Mouse (Mus musculus) heart, embryonic 11.5 days (tissue): ENCODE measurements around the gene Clcn3. TPM values are rescaled to one million over a fixed set of nuclear protein-coding genes. Genes with fewer than 3 reads are reported as not detected.

Experiments used
- ATAC-seq: fragments of 200-750 bp; cut with Nextera tagmentation; replicated peaks from 2 replicates; pipeline ENCODE4 v1.8.0; 2017; ENCODE audit warnings: moderate library complexity; ENCODE audit not compliant: insufficient number of reproducible peaks, low FRiP score, low TSS enrichment
- H3K27ac ChIP-seq: fragments of 300-500 bp; sonication (generic); 2 replicates; pipeline ENCODE4 v1.5.1; 2014; ENCODE audit warnings: mild to moderate bottlenecking, low read depth, low read length
- H3K27me3 ChIP-seq: fragments of 300-500 bp; sonication (generic); 2 replicates; pipeline ENCODE4 v1.6.1; 2014; ENCODE audit warnings: mild to moderate bottlenecking, low read length, mixed read lengths; ENCODE audit not compliant: control insufficient read depth, insufficient read depth
- H3K36me3 ChIP-seq: fragments of 300-500 bp; sonication (generic); 2 replicates; pipeline ENCODE4 v1.6.1; 2014; ENCODE audit warnings: mild to moderate bottlenecking, low read length, moderate library complexity, mixed read lengths; ENCODE audit not compliant: control insufficient read depth, insufficient read depth
- H3K4me1 ChIP-seq: fragments of 300-500 bp; sonication (generic); 2 replicates; pipeline ENCODE4 v1.6.1; 2014; ENCODE audit warnings: low read length; ENCODE audit not compliant: control insufficient read depth, insufficient read depth
- H3K4me2 ChIP-seq: fragments of 300-500 bp; sonication (generic); 2 replicates; pipeline ENCODE4 v1.6.1; 2014; ENCODE audit warnings: mild to moderate bottlenecking, moderate library complexity
- H3K4me3 ChIP-seq: fragments of 300-500 bp; sonication (generic); 2 replicates; pipeline ENCODE4 v1.5.1; 2014; ENCODE audit warnings: low read depth, low read length
- H3K9ac ChIP-seq: fragments of 300-500 bp; sonication (generic); 2 replicates; pipeline ENCODE4 v1.6.1; 2014; ENCODE audit warnings: mild to moderate bottlenecking, low read depth, low read length, moderate library complexity
- H3K9me3 ChIP-seq: fragments of 300-500 bp; sonication (generic); replicated peaks from 2 replicates; pipeline ENCODE4 v1.6.1; 2016; ENCODE audit warnings: low read length; ENCODE audit not compliant: control insufficient read depth
- WGBS: fragments of 180-500 bp; shearing (Covaris S2); extraction: QIAGEN DNeasy Blood & Tissue Kit; methylation state at CpG from one replicate; pipeline ENCODE4 v1.1.7; 2014; ENCODE audit not compliant: insufficient replicate concordance; 5-methylcytosine and 5-hydroxymethylcytosine counted together
- polyA plus RNA-seq: library from polyadenylated mRNA; unstranded; fragments of >200 nt; fragmentation: Nextera tagmentation; extraction: Ambion mirVana; gene quantifications from 2 replicates; pipeline ENCODE4 v1.2.1, GENCODE M21; 2014

The Clcn3 gene
- polyA plus RNA-seq, 1 experiment from 2014 or later: 24.4 TPM

DNA sequence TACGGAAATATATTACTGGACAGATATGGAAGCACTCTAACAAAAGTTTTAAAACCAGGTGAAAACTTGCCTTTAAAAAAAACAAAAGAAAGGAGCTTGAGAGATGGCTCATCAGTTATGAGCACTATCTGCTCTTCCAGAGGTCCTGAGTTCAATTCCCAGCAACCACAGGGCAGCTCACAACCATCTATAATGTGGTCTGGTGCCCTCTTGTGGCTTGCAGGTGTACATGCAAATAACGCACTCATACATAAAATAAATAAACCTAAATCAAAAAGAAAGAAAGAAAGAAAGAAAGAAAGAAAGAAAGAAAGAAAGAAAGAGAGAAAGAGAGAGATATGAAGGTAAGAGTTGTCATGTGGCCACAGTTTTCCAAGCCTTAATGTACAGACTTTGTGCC lies 40.2 kb downstream of the Clcn3 start:
- no peak overlapping the region for H3K4me2 ChIP-seq
- no peak for ATAC-seq
- H3K9me3 ChIP-seq: no peaks in the 10 kb centered on the region
- H3K36me3 ChIP-seq: no peaks in the 10 kb centered on the region
- no peak overlapping the region for H3K4me3 ChIP-seq
- H3K4me1 ChIP-seq: no peaks in the 10 kb centered on the region
- no peak overlapping the region for H3K27ac ChIP-seq
- no peak overlapping the region for H3K9ac ChIP-seq
- 95% methylated on average over 2 of the region's 2 CpGs for WGBS
- H3K27me3 ChIP-seq: no peaks in the 10 kb centered on the region

DNA sequence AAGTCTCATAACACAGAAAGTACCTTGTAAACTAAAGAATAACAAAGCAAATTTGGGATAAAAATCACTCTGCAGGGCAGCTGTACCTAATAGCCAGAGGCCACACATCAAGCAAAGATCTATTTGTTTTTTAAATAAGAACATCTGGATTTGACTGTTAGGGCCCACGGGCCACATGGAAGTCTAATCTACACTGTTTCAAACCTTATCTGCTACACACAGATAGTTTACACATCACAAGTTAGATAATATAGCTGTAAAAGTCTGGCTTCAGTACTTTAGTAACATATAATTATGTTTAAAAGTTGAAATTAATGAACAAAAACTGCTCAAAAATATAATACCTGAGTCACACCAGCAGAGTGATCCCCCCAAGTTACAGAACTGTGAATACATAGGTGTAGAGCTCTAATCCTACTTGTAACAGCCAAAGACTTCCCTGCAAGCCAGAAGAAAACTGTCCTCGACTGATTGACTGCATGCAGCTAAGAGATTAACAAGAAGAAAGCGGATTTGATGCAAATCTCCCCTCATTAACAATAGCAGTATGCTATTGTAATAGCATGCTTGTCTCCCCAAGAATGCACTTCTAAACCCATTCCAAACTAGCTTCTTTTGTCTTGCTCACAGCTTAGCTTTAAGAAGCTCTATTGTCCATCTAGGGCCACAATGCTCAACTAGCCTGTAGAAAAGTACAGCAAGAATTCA lies 44.2 kb downstream of the Clcn3 start:
- ATAC-seq: no peak
- 43% methylated on average over 3 of the region's 3 CpGs for WGBS
- no peaks in the 10 kb centered on the region for H3K27me3 ChIP-seq
- H3K36me3 ChIP-seq: no peaks in the 10 kb centered on the region; the same call in 1 of the 2 replicates
- H3K4me3 ChIP-seq: no peak overlapping the region
- no peaks in the 10 kb centered on the region for H3K9me3 ChIP-seq
- H3K4me1 ChIP-seq: no peaks in the 10 kb centered on the region
- H3K27ac ChIP-seq: no peak overlapping the region
- H3K9ac ChIP-seq: no peak overlapping the region
- no peak overlapping the region for H3K4me2 ChIP-seq

DNA sequence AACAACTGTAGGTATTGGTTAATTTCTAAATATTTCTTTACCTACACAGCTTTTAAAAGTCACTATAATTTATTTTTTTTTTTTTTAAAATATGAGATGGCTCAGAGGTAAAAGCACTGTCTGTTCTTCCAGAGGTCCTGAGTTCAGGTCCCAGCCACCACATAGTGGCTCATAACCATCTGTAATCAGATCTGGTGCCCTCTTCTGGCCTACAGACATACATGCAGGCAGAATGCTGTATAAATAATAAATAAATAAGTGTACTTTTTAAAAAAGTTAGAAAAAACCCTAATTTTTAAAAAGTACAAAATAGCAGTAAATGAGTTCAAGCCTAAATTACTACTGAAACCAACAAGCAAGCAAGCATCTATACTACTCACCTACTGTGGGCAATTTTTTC lies 49.5 kb downstream of the Clcn3 start:
- no peaks in the 10 kb centered on the region for H3K4me1 ChIP-seq
- no peak overlapping the region for H3K4me2 ChIP-seq
- no peak overlapping the region for H3K27ac ChIP-seq
- H3K36me3 ChIP-seq: no peaks in the 10 kb centered on the region; the same call in 1 of the 2 replicates
- no peak for ATAC-seq
- no peak overlapping the region for H3K9ac ChIP-seq
- H3K4me3 ChIP-seq: no peak overlapping the region
- H3K9me3 ChIP-seq: no peaks in the 10 kb centered on the region
- no peaks in the 10 kb centered on the region for H3K27me3 ChIP-seq

DNA sequence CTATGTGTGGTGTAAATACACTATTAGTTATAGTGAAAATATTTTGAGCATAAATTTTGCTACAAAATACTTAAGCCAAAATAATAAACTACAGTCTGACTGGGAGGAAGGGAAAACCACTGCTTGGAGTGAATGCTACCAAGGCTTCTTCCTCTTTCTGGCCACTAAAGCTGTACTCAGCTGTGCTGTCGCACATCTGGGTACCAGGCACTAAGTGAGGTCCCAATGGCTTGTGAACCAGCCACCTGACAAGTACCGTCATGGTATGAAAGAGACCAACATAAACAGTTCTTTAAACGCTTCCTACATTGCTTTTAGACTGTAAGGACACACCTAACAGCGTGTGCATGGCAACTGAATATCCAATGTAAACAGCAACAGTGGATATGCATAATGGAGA lies 62.9 kb downstream of the Clcn3 start:
- no peak overlapping the region for H3K4me3 ChIP-seq

DNA sequence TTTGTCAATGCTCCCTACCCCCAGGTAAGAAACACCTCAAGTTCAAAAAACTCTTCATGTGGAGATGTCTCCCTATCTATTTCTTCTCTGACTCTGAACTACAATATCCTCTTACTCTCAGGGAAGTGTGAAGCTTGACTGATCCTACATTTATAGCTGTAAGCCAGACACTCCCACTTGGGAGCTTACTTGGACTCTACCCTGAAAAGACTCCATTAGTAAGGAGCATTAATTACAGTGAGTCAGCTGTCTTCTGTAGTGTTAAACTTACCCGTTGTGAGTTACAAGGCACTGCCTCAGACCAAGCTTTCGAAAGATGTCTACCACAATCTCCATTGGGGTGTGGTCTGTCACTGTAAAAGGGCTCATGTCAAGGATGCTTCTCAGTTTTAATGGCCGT lies 64.0 kb downstream of the Clcn3 start:
- ATAC-seq: no peak
- Histone ChIP-seq H3K9ac (no peak overlapping the region), H3K4me1 (no peaks in the 10 kb centered on the region), H3K27ac (no peak overlapping the region), H3K4me2 (no peak overlapping the region), H3K27me3 (no peaks in the 10 kb centered on the region), H3K4me3 (no peak overlapping the region), H3K36me3 (no peaks in the 10 kb centered on the region), H3K9me3 (no peaks in the 10 kb centered on the region)
- 84% methylated on average over 3 of the region's 3 CpGs for WGBS

More for the DNA sequence above, 62.9 kb downstream of the Clcn3 start:
- Histone ChIP-seq H3K36me3 (no peaks in the 10 kb centered on the region), H3K27ac (no peak overlapping the region), H3K27me3 (no peaks in the 10 kb centered on the region), H3K4me2 (no peak overlapping the region), H3K9ac (no peak overlapping the region), H3K9me3 (no peaks in the 10 kb centered on the region), H3K4me1 (no peaks in the 10 kb centered on the region)
- no peak for ATAC-seq
- WGBS: 93% methylated on average over 4 of the region's 4 CpGs

DNA sequence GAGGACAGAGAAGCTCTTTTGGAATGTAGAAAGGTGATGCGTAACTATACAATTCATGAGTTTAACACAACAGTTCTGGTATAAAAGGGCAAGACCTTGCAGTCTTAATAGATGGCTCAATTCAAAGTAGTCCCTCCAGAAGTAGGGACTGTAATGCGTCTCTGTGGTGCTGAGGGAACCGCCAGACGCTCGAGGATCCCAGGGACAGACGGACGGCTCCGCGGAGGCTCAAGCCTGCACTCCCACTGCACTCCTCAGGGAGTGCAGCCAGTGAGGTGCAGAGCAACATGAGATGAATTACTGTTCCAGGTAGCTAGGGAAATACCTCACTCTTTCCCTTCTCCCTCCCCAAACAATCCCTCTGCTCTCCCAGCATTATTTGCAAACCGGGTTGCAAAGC lies 70.5 kb downstream of the Clcn3 start:
- Histone ChIP-seq H3K4me3 (no peak overlapping the region), H3K27ac (no peak overlapping the region), H3K4me1 (no peaks in the 10 kb centered on the region), H3K9ac (no peak overlapping the region), H3K9me3 (no peaks in the 10 kb centered on the region), H3K36me3 (no peaks in the 10 kb centered on the region), H3K27me3 (no peaks in the 10 kb centered on the region), H3K4me2 (no peak overlapping the region)
- no peak for ATAC-seq
- 59% methylated on average over 10 of the region's 10 CpGs for WGBS

DNA sequence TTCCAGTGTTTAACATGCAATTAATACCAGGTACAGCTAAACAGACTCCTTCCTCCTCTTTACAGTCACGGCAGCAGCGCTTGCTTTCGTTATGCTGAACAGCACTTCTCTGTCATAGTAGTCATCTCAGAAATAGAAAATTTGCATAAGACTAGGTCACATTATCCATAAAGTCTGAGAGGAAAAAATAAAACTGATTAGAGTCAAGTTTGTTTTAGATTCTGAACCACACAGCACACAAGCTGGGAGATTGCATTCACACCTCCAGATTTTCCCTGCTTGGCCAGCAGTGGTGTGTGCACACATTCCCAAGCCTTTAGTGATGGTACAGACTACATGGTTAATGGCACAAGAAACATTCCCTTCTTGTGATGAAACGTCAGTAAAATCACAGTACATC lies 71.0 kb downstream of the Clcn3 start:
- no peak overlapping the region for H3K9ac ChIP-seq
- 79% methylated on average over 4 of the region's 4 CpGs for WGBS
- no peaks in the 10 kb centered on the region for H3K27me3 ChIP-seq
- no peaks in the 10 kb centered on the region for H3K36me3 ChIP-seq
- H3K9me3 ChIP-seq: no peaks in the 10 kb centered on the region
- no peak overlapping the region for H3K27ac ChIP-seq
- ATAC-seq: no peak
- no peak overlapping the region for H3K4me2 ChIP-seq
- H3K4me3 ChIP-seq: no peak overlapping the region
- H3K4me1 ChIP-seq: no peaks in the 10 kb centered on the region

DNA sequence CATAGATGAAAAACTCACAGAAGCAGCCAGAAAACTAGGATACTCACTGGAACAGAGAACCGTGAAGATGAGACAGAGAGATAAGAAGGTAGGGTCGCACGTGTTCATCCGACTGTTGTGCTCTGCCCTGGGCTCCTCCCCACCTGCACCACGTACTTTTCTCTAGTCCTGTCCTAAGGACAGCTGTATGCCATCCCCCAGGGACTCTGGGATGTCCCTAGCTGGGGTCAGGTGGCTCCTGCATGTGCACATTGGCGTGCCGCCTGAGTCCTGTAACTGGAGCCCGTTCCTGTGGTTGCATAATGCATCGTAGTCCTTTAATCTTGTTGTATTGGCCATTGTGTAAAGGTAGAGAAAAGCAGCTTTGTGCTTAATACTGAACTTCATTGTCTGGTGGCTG lies 83.0 kb downstream of the Clcn3 start:
- Histone ChIP-seq H3K27ac (no peak overlapping the region), H3K4me3 (no peak overlapping the region), H3K9ac (no peak overlapping the region), H3K36me3 (0 out of 2 replicates have a peak, but pooled peaks cover 3% of the 10 kb centered on the region), H3K9me3 (no peaks in the 10 kb centered on the region), H3K27me3 (no peaks in the 10 kb centered on the region), H3K4me2 (no peak overlapping the region), H3K4me1 (peaks cover 22% of the 10 kb centered on the region)
- ATAC-seq: no peak
- WGBS: 88% methylated on average over 9 of the region's 9 CpGs

DNA sequence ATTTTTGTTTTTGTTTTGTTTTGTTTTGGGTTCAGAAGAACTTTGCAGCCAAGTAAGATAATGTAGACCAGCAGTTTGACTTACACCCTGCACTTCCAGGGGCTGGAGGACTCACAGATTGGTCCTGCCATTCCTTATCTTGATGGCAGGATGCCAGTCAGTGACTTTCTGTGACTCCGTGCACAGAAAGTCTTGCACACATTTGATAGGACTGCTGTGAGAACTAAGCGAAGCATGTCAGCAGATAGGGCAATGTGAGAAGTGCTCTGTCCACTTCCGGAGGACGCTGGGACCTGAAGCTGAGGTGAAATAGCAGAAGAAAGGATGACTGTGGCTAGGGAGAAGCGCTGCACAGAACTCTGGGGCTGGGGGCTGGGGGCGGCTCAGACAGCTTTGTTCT lies 87.2 kb downstream of the Clcn3 start:
- Histone ChIP-seq H3K4me2 (peak overlapping the region; percentile 10; the same call in 1 of the 2 replicates), H3K9me3 (no peaks in the 10 kb centered on the region), H3K4me3 (no peak overlapping the region), H3K36me3 (no peaks in the 10 kb centered on the region), H3K27ac (peak overlapping the region; percentile 32), H3K27me3 (no peaks in the 10 kb centered on the region), H3K9ac (no peak overlapping the region), H3K4me1 (peaks cover 37% of the 10 kb centered on the region)
- 33% methylated on average over 6 of the region's 6 CpGs for WGBS
- ATAC-seq: 0 out of 2 replicates have a peak, but pooled peaks have one; percentile 40
